Mouse (Mus musculus): ENCODE data around the gene Bcl2l1. TPM values are rescaled to one million over a fixed set of nuclear protein-coding genes. Genes with fewer than 3 reads are reported as not detected.

Gene Bcl2l1
- polyA plus RNA-seq, 2 experiments, result 46.8 to 91.2 TPM

GRCm38 (mm10) chr2:152738341-152738740 lies 93.2 kb downstream of the Bcl2l1 start:
- Histone ChIP-seq H3K9me3 (ENCODE audit: control insufficient read depth, low read length) (no peaks in the 10 kb centered on the region), H3K4me2 (replicated peaks; ENCODE audit: low read depth, low read length, severe bottlenecking) (peak overlapping the region; percentile 91), H3K4me1 (ENCODE audit: control insufficient read depth, insufficient read depth, low read length) (peaks cover 41% of the 10 kb centered on the region), H3K27me3 (ENCODE audit: control insufficient read depth, insufficient read depth, low read length) (no peaks in the 10 kb centered on the region), H3K4me3 (replicated peaks; ENCODE audit: low read length) (peak overlapping the region; percentile 88), H3K9ac (ENCODE audit: low read depth, low read length, severe bottlenecking) (peak overlapping the region; percentile 92), H3K27ac (replicated peaks; ENCODE audit: low read depth, low read length) (peak overlapping the region; percentile 93), H3K36me3 (ENCODE audit: control insufficient read depth, insufficient read depth, low read length) (peaks cover 11% of the 10 kb centered on the region; the same call in 1 of the 2 replicates)
- DNase-seq (ENCODE audit: low spot score) (no peak), ATAC-seq (ENCODE audit: low FRiP score, low read depth) (no peak)
- no peak for TF ChIP-seq POLR2A (IDR thresholded peaks at IDR 0.05; ENCODE audit: borderline replicate concordance, extremely low read depth, insufficient read depth, insufficient read length)
- 25% methylated on average over 2 of the region's 2 CpGs for WGBS

GRCm38 (mm10) chr2:152737306-152738221 lies 94.0 kb downstream of the Bcl2l1 start:
- no peaks in the 10 kb centered on the region for H3K27me3 ChIP-seq (ENCODE audit: control insufficient read depth, insufficient read depth, low read length)
- no peak for ATAC-seq (ENCODE audit: low FRiP score, low read depth)
- peaks cover 11% of the 10 kb centered on the region; the same call in 1 of the 2 replicates for H3K36me3 ChIP-seq (ENCODE audit: control insufficient read depth, insufficient read depth, low read length)
- peak overlapping the region; percentile 93 for H3K27ac ChIP-seq (replicated peaks; ENCODE audit: low read depth, low read length)
- peak; percentile 17 for DNase-seq (ENCODE audit: low spot score)
- H3K4me1 ChIP-seq (ENCODE audit: control insufficient read depth, insufficient read depth, low read length), result peaks cover 41% of the 10 kb centered on the region
- 3% methylated on average over 10 of the region's 10 CpGs for WGBS
- peak overlapping the region; percentile 92 for H3K9ac ChIP-seq (ENCODE audit: low read depth, low read length, severe bottlenecking)
- peak; percentile 10; the same call in 1 of the 2 replicates for TF ChIP-seq POLR2A (IDR thresholded peaks at IDR 0.05; ENCODE audit: borderline replicate concordance, extremely low read depth, insufficient read depth, insufficient read length)
- peak overlapping the region; percentile 88 for H3K4me3 ChIP-seq (replicated peaks; ENCODE audit: low read length)
- peak overlapping the region; percentile 91 for H3K4me2 ChIP-seq (replicated peaks; ENCODE audit: low read depth, low read length, severe bottlenecking)
- no peaks in the 10 kb centered on the region for H3K9me3 ChIP-seq (ENCODE audit: control insufficient read depth, low read length)

GRCm38 (mm10) chr2:152736748-152737147 lies 94.8 kb downstream of the Bcl2l1 start:
- peak overlapping the region; percentile 88 for H3K4me3 ChIP-seq (replicated peaks; ENCODE audit: low read length)
- H3K4me2 ChIP-seq (replicated peaks; ENCODE audit: low read depth, low read length, severe bottlenecking), result peak overlapping the region; percentile 91
- no peak for ATAC-seq (ENCODE audit: low FRiP score, low read depth)
- 0% methylated on average over 22 of the region's 22 CpGs for WGBS
- H3K4me1 ChIP-seq (ENCODE audit: control insufficient read depth, insufficient read depth, low read length), result peaks cover 33% of the 10 kb centered on the region
- peak overlapping the region; percentile 93 for H3K27ac ChIP-seq (replicated peaks; ENCODE audit: low read depth, low read length)
- H3K27me3 ChIP-seq (ENCODE audit: control insufficient read depth, insufficient read depth, low read length), result no peaks in the 10 kb centered on the region
- H3K36me3 ChIP-seq (ENCODE audit: control insufficient read depth, insufficient read depth, low read length), result peaks cover 11% of the 10 kb centered on the region; the same call in 1 of the 2 replicates
- DNase-seq (ENCODE audit: low spot score), result peak; percentile 16
- no peak for TF ChIP-seq POLR2A (IDR thresholded peaks at IDR 0.05; ENCODE audit: borderline replicate concordance, extremely low read depth, insufficient read depth, insufficient read length)
- H3K9ac ChIP-seq (ENCODE audit: low read depth, low read length, severe bottlenecking), result peak overlapping the region; percentile 92
- H3K9me3 ChIP-seq (ENCODE audit: control insufficient read depth, low read length), result no peaks in the 10 kb centered on the region

GRCm38 (mm10) chr2:152736090-152736601 lies 95.4 kb downstream of the Bcl2l1 start, which contains the start of gene Id1:
Id1 (plus strand) TSS chr2:152736251.
- H3K4me1 ChIP-seq (ENCODE audit: control insufficient read depth, insufficient read depth, low read length), result peaks cover 27% of the 10 kb centered on the region
- H3K27me3 ChIP-seq (ENCODE audit: control insufficient read depth, insufficient read depth, low read length), result no peaks in the 10 kb centered on the region
- TF ChIP-seq POLR2A (IDR thresholded peaks at IDR 0.05; ENCODE audit: borderline replicate concordance, extremely low read depth, insufficient read depth, insufficient read length), result peak; percentile 99; the same call in 1 of the 2 replicates
- DNase-seq (ENCODE audit: low spot score), result peak; percentile 99
- H3K4me3 ChIP-seq (replicated peaks; ENCODE audit: low read length), result peak within 1 kb of the TSS; percentile 88
- H3K27ac ChIP-seq (replicated peaks; ENCODE audit: low read depth, low read length), result peak within 1 kb of the TSS; percentile 93
- H3K4me2 ChIP-seq (replicated peaks; ENCODE audit: low read depth, low read length, severe bottlenecking), result peak within 1 kb of the TSS; percentile 91
- H3K36me3 ChIP-seq (ENCODE audit: control insufficient read depth, insufficient read depth, low read length), result peaks cover 11% of the 10 kb centered on the region; the same call in 1 of the 2 replicates
- 1% methylated on average over 28 of the region's 28 CpGs for WGBS
- H3K9ac ChIP-seq (ENCODE audit: low read depth, low read length, severe bottlenecking), result peak within 1 kb of the TSS; percentile 92
- H3K9me3 ChIP-seq (ENCODE audit: control insufficient read depth, low read length), result no peaks in the 10 kb centered on the region
- peak; percentile 77 for ATAC-seq (ENCODE audit: low FRiP score, low read depth)

- peak overlapping the region; percentile 91 for H3K4me2 ChIP-seq (replicated peaks; ENCODE audit: low read depth, low read length, severe bottlenecking)
- no peaks in the 10 kb centered on the region for H3K9me3 ChIP-seq (ENCODE audit: control insufficient read depth, low read length)
- peaks cover 11% of the 10 kb centered on the region; the same call in 1 of the 2 replicates for H3K36me3 ChIP-seq (ENCODE audit: control insufficient read depth, insufficient read depth, low read length)
- TF ChIP-seq POLR2A (IDR thresholded peaks at IDR 0.05; ENCODE audit: borderline replicate concordance, extremely low read depth, insufficient read depth, insufficient read length), result no peak
- peak; percentile 81 for ATAC-seq (ENCODE audit: low FRiP score, low read depth)
- peaks cover 22% of the 10 kb centered on the region for H3K4me1 ChIP-seq (ENCODE audit: control insufficient read depth, insufficient read depth, low read length)
- peak; percentile 98 for DNase-seq (ENCODE audit: low spot score)
- H3K27me3 ChIP-seq (ENCODE audit: control insufficient read depth, insufficient read depth, low read length), result no peaks in the 10 kb centered on the region
- peak overlapping the region; percentile 88 for H3K4me3 ChIP-seq (replicated peaks; ENCODE audit: low read length)
- H3K27ac ChIP-seq (replicated peaks; ENCODE audit: low read depth, low read length), result peak overlapping the region; percentile 93
- WGBS, result 4% methylated on average over 28 of the region's 28 CpGs
- peak overlapping the region; percentile 92; the same call in 1 of the 2 replicates for H3K9ac ChIP-seq (ENCODE audit: low read depth, low read length, severe bottlenecking)
Observed at GRCm38 (mm10) chr2:152734984-152735383, 96.5 kb downstream of the Bcl2l1 start.

All from limb, embryonic 14.5 days (tissue).